Mouse (Mus musculus) splenic B cell, adult 2 months (primary cell): ENCODE results near the gene Tacc2.
A peak's percentile ranks its signal among the peaks of the same experiment; 100 is the strongest.
"Not testable (repeated sequence)": the region's sequence is repeated elsewhere in the genome, so short reads cannot be mapped to it uniquely, and the experiment has no call there.

Source experiments
- DNase-seq: peaks from one replicate; pipeline ENCODE4 v3.0.0-alpha.2; 2011; ENCODE audit warnings: low read depth, low spot score
- H3K27me3 ChIP-seq: 2 replicates; pipeline ENCODE4 v1.6.1; 2012; ENCODE audit warnings: mild to moderate bottlenecking, low read length, moderate library complexity, mixed read lengths; ENCODE audit not compliant: control insufficient read depth, poor library complexity, insufficient read depth, severe bottlenecking
- H3K36me3 ChIP-seq: 2 replicates; pipeline ENCODE4 v1.6.1; 2012; ENCODE audit warnings: mild to moderate bottlenecking, low read length, moderate library complexity, mixed read lengths; ENCODE audit not compliant: control insufficient read depth, poor library complexity, insufficient read depth, severe bottlenecking

Tacc2 gene

DNA sequence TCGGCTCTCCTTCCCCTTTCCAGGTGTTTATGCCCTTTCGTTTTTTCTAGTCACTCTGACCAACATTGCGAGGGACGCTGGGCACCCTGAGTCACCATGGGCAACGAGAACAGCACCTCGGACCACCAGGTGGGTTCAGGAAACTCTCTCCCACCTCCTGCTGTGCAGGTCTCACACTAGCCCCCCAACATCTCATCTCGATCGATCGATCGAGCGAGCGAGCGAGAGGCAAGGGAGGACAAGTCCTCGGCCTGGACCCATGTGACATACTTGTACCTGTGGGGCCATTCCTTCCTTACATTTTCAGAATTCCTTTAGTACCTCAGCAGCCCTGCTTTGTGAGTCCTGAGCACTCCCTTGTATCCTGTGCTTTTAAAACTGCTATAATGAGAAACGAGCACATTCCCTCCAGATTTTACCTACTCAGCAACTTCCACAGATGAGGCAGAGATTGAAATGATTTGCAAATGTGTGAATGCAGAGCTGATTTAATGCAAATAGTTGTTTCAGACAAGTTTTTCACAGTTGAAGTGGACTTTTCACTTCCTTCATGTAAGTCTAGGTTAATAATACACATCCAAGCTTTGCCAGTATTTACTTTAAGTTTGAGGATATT, at the start of gene Tacc2:
Gene Tacc2, plus strand, starts transcription at position 51 of the 616 bp plus-strand sequence.
- no peak for DNase-seq
- no peaks in the 10 kb centered on the region for H3K36me3 ChIP-seq
- H3K27me3 ChIP-seq = no peaks in the 10 kb centered on the region

DNA sequence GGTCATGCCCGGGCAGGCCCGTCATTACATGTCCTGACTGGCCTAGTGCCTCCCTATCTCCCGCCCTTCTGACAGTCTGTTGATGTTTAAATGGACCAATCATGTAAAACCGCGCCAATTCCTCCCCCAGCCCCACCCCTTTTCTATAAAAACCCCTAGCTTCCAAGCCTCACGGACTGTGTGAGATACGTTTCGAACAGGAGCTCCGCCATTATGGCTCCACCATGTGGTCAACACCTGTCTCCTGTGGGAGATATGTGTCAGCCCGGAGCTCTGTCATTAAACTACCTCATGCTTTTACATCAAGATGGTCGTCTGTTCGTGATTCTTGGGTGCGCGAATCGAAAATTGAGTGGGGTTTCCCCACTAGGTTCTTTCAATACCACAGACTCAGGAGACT, 46.1 kb upstream of the Tacc2 start:
- not testable (repeated sequence) for H3K27me3 ChIP-seq, H3K36me3 ChIP-seq, DNase-seq

DNA sequence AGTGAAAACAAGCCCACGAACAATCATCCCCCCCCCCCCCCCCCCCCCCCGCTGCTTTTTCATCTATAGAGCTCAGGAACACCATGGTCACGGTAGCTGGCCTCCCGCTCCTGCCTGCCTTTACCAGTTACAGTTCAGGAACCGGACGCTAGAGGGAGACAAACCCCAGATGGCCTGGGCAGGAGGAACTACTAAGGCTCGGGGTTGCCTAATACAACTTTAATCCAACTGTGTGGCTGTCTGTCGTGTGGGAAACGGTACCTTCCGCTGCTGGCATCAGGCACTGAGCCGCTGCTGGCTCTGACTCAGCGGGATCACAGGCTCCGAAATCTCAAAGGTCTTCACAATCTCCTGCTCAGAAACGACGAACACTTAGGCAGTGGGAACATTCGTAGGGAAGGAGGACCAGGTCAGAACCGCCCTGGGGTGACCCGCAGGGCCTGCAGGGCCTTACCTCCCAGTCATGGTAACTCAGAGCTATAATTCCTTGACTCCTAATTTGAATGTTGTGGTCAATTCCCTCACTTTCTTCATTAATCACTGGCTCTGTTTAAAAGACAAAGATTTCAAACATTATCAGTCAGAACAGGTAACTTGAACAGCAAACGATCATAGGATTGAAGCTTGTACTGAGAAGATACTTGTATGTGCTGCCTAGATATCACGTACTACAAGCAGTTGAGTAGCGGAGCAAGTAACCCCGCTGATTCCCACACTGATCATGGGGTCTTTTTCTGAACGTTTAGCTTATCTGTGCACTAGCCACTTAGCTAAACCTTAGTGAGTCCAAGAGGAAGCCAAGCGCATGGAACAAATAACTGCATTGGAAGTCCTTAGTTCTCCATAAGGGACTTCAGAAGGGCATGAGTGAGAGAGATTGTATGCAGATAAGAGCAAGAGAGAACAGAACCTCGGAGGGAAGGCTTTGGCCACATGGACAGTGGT, 43.6 kb upstream of the Tacc2 start:
- DNase-seq = peak; percentile 92
- peaks cover 16% of the 10 kb centered on the region for H3K36me3 ChIP-seq
- no peaks in the 10 kb centered on the region for H3K27me3 ChIP-seq

DNA sequence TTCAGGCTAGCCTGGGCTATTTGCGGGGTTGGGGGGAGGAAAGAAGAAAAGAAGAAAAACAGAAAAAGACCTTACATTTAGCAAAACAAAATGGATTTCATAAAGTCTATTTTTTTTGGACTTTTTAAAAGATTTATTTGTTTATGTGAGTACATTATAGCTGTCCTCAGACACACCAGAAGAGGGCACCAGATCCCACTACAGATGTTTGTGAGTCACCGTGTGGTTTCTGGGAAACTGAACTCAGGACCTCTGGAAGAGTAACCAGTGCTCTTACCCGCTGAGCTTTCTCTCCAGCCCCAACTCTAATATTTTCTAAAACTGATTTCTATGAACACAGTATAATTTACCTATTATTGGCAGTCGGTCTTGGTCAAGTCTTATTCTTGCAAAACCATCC, 42.1 kb upstream of the Tacc2 start:
- Histone ChIP-seq H3K36me3 (peaks cover 22% of the 10 kb centered on the region), H3K27me3 (no peaks in the 10 kb centered on the region)
- DNase-seq = no peak

DNA sequence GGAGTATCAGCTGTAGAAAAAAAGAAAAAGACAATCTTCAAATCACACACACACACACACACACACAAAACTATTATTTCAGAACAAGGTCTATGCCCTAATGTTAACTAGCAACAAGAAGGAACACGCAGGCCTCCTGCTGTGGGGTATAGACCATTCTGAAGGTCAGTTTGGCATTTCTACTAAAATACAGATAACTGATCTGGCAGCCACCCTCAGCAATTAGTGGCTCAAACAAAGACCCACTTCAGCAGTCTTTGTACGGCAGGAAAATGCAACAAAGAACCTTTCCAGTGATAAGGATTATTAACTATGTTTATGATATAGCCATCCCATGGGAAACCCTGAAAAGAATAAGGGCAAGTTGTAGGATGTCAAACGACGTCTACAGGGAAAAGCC, 40.2 kb upstream of the Tacc2 start:
- peaks cover 22% of the 10 kb centered on the region for H3K36me3 ChIP-seq
- no peak for DNase-seq
- H3K27me3 ChIP-seq = no peaks in the 10 kb centered on the region

DNA sequence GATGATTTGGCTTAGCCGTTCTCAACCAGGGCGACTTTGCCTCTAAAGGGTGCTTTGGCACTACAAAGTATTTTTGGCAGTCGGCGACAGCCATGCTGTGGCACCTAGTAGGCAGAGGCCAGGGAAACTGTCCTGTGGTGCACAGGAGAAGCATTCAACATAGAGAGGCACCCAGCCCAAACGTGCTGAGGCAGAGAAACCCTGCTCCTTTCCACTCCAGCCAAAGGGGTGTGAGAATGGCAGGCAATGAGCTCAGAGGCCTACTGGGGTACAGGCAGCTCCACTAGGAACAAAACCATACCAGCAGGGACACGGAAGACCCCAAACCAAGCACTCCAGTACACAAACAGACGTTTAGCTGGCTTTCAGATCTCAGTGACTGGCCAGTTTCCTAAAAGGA, 37.1 kb upstream of the Tacc2 start:
- H3K27me3 ChIP-seq = no peaks in the 10 kb centered on the region
- peaks cover 21% of the 10 kb centered on the region for H3K36me3 ChIP-seq
- DNase-seq = no peak

DNA sequence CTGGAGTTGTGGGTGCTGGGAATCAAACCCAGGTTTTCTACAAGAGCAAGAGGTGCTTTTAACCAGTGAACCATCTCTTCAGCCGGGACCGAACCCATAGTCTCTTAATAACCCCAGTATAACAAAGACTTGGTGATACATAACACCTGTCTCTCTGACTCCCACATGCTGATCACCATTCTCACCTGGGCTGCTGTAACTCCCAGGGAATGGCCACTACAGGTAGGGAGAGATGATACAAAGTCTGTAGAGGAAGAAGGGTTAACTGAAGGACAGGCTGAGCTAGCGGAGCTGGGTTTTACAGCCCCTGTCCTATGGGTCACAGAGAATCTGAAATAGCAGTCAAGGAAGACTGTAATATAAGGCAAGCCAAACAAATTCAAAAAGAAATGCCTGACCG, 34.1 kb upstream of the Tacc2 start:
- no peaks in the 10 kb centered on the region for H3K27me3 ChIP-seq
- H3K36me3 ChIP-seq = peaks cover 14% of the 10 kb centered on the region
- DNase-seq = no peak

DNA sequence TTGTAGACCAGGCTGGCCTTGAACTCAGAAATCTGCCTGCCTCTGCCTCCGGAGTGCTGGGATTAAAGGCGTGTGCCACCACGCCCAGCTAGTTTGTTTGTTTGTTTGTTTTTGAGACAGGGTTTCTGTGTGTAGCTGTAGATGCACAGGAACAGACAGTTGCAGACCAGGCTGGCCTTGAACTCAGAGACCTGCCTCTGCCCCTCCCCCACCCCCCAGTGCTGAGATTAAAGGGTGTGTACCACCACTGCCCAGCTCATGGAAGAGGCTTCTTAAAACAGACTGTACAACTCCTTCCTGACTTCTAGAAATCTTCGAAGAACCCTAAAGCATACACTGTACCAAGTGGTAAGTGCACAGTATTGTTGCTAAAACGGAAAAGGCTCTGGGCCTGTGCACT, 31.8 kb upstream of the Tacc2 start:
- H3K36me3 ChIP-seq = peaks cover 4% of the 10 kb centered on the region
- H3K27me3 ChIP-seq = no peaks in the 10 kb centered on the region
- DNase-seq = no peak

DNA sequence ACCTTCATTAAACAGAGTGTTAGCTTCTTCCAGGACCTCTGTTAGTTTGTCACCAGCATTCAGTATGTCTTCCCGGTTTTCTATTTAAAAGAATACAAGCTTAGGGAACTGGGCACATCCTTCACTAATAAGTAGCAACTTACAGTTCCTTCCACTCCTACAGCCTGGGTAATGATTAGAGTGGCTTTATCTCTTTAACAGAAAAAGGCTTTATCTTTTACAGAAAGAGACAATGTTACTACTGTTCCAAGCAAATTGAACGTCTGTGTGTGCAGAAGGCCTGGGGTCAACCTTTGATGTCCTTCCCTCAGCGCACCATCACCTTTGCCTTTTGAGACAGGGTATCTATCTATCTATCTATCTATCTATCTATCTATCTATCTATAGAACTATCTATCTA, 31.3 kb upstream of the Tacc2 start:
- no peaks in the 10 kb centered on the region for H3K27me3 ChIP-seq
- no peak for DNase-seq
- peaks cover 4% of the 10 kb centered on the region for H3K36me3 ChIP-seq

DNA sequence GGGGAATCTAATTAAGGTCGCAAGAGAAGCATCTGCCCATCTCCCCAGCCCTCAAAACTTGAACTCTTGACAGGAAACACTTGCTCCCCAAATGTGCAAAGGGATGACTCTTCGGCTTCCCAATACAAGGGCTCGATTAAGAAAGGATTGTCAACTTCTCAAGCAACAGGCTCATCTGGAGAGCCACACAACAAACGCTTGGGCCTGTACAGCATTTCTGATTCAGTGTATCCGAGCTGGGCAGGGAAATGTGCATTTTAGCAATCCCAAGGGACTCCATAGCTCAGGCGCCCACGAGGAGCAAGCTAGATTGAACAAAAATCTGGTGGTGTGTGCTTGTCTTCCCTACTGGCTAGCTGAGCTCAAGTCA, 30.8 kb upstream of the Tacc2 start:
- no peak for DNase-seq
- no peaks in the 10 kb centered on the region for H3K27me3 ChIP-seq
- H3K36me3 ChIP-seq = peaks cover 2% of the 10 kb centered on the region

DNA sequence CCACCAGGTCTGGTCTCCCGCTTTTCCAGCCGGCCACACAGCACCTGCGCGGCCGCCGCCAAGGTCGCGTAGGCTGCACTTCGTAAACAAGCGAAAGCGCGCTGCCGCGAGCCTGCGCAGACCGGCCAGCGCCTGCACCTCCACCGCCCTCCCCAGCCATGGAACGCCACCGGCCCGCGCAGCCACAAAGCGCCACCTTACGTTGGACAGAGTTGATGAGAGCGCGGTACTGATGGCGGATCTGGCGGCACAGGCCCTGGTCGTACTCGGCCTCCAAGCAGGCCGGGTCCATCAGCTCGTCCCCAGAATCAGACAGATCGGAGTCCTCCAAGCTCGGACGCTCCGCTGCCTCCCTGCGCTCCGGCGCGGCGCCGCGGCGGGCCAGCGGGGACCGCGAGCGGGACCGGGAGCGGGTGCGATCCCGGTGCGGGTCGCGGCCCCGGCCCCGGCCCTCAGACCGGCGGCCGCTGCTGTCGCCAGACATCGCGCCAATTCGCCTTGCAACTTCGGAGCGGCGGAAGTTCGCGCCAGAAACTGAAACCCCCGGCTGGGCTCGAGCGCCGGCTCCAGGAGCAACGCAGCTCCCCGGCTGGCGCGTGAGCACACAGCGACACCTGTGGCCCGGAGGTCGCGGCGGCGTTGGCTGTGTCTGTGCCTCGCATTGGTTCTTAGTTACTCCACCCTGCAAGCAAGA, 30.3 kb upstream of the Tacc2 start:
- peak; percentile 95 for DNase-seq
- H3K36me3 ChIP-seq = peaks cover 1% of the 10 kb centered on the region
- no peaks in the 10 kb centered on the region for H3K27me3 ChIP-seq

DNA sequence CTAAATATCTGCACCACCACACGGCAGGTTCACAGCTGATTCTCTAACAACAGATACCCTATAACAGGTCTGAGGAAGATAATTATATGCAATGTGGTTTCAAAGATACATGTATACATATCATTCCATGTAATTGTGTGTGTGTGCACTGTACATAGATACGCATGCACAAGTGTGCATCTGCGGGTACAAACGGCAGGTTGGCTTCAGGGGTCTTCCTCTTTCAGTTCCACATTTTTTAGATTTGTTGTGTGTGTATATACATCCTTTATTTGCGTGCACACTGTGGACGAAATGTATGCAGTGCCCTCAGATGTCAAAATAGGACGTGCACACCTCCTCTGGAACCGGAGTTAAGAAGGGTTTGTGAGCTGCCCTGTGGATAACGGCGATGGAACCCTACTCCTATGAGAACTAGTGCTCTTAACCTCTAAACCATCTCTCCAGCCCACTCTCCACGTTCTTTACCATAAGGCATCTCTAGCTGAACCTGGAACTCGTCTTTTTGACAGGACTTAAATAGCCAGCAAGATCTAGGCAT, 29.5 kb upstream of the Tacc2 start:
- Histone ChIP-seq H3K27me3 (no peaks in the 10 kb centered on the region), H3K36me3 (peaks cover 1% of the 10 kb centered on the region)
- peak; percentile 59 for DNase-seq

DNA sequence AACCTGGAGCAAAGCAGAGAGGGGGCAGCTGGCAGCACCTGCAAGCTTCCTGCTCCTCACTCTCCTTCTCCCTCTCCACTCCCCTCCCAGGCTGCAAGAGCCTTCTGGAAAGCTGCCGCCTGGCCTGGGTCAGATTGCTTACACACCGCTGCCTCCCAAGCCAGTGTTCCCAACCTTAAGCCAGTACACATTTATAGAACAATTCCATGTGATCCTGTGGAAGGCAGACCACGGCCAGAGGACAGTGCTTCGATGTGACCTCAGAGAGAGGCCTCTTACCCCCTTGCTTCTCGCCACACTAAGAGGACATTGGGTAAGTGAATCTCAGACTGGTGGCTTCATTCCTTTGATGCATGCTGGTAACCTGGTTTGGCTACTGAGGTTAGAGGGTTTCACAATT, 24.5 kb upstream of the Tacc2 start:
- DNase-seq = no peak

DNA sequence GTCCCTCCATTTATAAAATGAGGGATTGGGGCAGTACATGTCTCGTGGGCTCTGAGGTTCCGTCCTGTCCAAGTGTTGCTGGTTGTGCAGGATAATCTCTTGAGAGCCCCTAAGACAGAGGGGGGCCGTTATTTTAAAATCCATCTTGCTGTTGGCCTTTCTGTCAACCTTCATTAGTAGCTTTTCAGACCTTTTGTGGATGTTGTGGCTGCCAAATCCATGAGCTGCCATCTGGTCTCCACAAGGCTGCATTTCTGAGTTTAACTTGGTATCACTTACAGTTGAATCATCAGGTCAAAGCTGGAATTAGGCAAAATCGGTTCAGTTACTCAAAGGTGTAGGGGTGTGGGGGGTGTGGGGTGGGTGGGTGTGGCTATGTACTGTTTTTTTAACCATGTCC, 23.9 kb upstream of the Tacc2 start:
- H3K36me3 ChIP-seq = no peaks in the 10 kb centered on the region
- DNase-seq = no peak
- H3K27me3 ChIP-seq = no peaks in the 10 kb centered on the region

More for the DNA sequence above, 24.5 kb upstream of the Tacc2 start:
- Histone ChIP-seq H3K27me3 (no peaks in the 10 kb centered on the region), H3K36me3 (no peaks in the 10 kb centered on the region)

DNA sequence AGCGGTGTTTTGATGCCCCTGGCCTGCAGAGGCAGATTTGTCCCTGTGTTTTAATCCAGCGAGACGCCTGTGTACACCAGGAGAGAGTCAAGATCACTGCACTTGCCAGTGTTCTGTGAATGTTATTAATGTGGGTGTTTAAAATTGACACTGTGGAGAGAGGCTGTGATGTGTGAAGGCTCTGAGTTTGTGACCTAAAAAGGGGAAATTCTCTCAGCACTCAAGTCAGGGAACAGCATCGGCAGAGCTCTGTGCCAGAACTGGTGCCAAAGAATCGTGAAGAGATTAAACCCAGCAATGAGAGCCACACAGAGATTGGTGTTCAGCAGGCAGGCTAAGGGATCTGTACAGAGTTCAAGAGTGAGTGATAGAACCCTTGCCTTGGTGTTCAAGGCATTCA, 21.6 kb upstream of the Tacc2 start:
- Histone ChIP-seq H3K36me3 (no peaks in the 10 kb centered on the region), H3K27me3 (no peaks in the 10 kb centered on the region)
- DNase-seq = no peak
